ENCODE assay signal across 14 mouse cellular contexts in the genomic region with DNA sequence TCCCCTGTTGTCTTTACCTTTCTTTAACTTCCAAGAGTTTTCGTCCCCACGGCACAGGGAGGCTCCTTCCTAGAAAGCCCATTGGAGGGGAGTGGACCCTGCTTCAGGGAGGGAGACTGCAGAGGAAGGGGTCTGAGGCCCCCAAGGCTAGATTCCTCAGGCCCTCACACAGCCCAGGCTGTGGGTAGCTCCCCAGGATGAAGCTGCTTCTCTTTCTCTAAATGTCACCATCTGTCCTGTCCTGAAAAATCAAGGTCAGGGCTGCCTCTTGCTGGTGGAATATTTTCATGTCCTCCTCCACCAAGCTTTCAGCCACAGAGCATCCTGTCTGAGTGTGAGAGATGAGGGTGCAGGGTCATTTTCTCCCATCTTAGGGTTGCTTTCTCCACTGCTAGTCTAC.
DNase-seq lines count a peak whose midpoint lies in the region; ATAC-seq and TF ChIP-seq lines count a peak whose summit lies in the region.
"Had no signal": no experiment of that assay in that cellular context is flagged by ENCODE, and none has a peak within 500 bp of the region (broad histone marks: within the 10 kb centered on the region; RNA-seq: fewer than 3 reads in every experiment).

No protein-coding gene starts in this region.

- H3K9ac ChIP-seq in forebrain, embryonic 14.5 days (ENCODE audit: low read length) = peak overlapping the region; percentile 54
- H3K9ac ChIP-seq: limb, embryonic 12.5 days had no signal

- intact Hi-C loops in left cerebral cortex, adult 2 months (cut with DNase I) = loop anchor here (5.0 kb wide), 1 partner anchor 80 kb away; no protein-coding TSS in a partner anchor

- H3K4me2 ChIP-seq in forebrain, embryonic 14.5 days (ENCODE audit: low read length) = peak overlapping the region; percentile 36
- H3K4me2 ChIP-seq: limb, embryonic 12.5 days had no signal

- no peaks in the 10 kb centered on the region for H3K9me3 ChIP-seq in forebrain, embryonic 14.5 days (replicated peaks; ENCODE audit: control insufficient read depth, low read length)
- H3K9me3 ChIP-seq: G1E; limb, embryonic 12.5 days; megakaryocyte, embryonic 14.5 days had no signal

- no peak for TF ChIP-seq CTCF in left cerebral cortex, adult 2 months (IDR thresholded peaks at IDR 0.05)
- no peak for TF ChIP-seq CTCF in olfactory bulb, adult 2 months (IDR thresholded peaks at IDR 0.05; ENCODE audit: insufficient read depth, low read depth, low read length)

- peak; percentile 67 for ATAC-seq in cerebellum, adult (ENCODE audit: insufficient number of reproducible peaks, low FRiP score, low TSS enrichment)
- no peak for ATAC-seq in forebrain, embryonic 14.5 days
- no peak for ATAC-seq in megakaryocyte-erythroid progenitor cell, adult 5-6 weeks (replicated peaks; ENCODE audit: low FRiP score, low TSS enrichment, poor library complexity, severe bottlenecking)
- ATAC-seq: activated CD4-positive, CD25-positive, alpha-beta regulatory T cell, adult 4 months had no signal

- WGBS in forebrain, embryonic 14.5 days = 18% methylated on average over 2 of the region's 2 CpGs
- WGBS in olfactory bulb, adult 2 months = 30% methylated on average over 2 of the region's 2 CpGs

- no peak for DNase-seq in cerebellum, postnatal 4 days (ENCODE audit: low spot score in 2 of 2)
- DNase-seq in left cerebral cortex, adult 2 months (ENCODE audit: extremely low spot score in 1 of 2, low spot score in 2 of 2) = no peak
- no peak for DNase-seq in left cerebral cortex, adult 9 months (ENCODE audit: low spot score in 2 of 2)
- DNase-seq in forebrain, embryonic 14.5 days (ENCODE audit: low spot score) = no peak
- no peak for DNase-seq in spleen, postnatal 4 days (ENCODE audit: low spot score in 2 of 2)
- DNase-seq: layer of hippocampus, adult 9-11 months; lung, adult 2 months had no signal

- H3K4me3 ChIP-seq in left cerebral cortex, adult 2 months = peak overlapping the region; percentile 34
- no peak overlapping the region; the same call in 1 of the 2 replicates for H3K4me3 ChIP-seq in forebrain, embryonic 14.5 days (ENCODE audit: low read depth, low read length)
- peak overlapping the region; percentile 31; the same call in 1 of the 2 replicates for H3K4me3 ChIP-seq in olfactory bulb, adult 2 months (ENCODE audit: insufficient read depth, low read depth, low read length)
- H3K4me3 ChIP-seq: limb, embryonic 12.5 days; megakaryocyte, embryonic 14.5 days had no signal

- H3K36me3 ChIP-seq in forebrain, embryonic 14.5 days (ENCODE audit: control insufficient read depth, insufficient read depth, low read length) = no peaks in the 10 kb centered on the region
- H3K36me3 ChIP-seq: G1E; limb, embryonic 12.5 days had no signal

- H3K27ac ChIP-seq in left cerebral cortex, adult 2 months = peak overlapping the region; percentile 95
- H3K27ac ChIP-seq in forebrain, embryonic 14.5 days (ENCODE audit: low read depth, low read length) = peak overlapping the region; percentile 93
- peak overlapping the region; percentile 52; the same call in 1 of the 2 replicates for H3K27ac ChIP-seq in olfactory bulb, adult 2 months (ENCODE audit: insufficient read depth, low read depth, low read length)
- H3K27ac ChIP-seq: limb, embryonic 12.5 days had no signal

- no peaks in the 10 kb centered on the region for H3K27me3 ChIP-seq in forebrain, embryonic 14.5 days (replicated peaks; ENCODE audit: control insufficient read depth, insufficient read depth, low read length)
- H3K27me3 ChIP-seq: limb, embryonic 12.5 days had no signal

- no peak for TF ChIP-seq POLR2A in olfactory bulb, adult 2 months (IDR thresholded peaks at IDR 0.05; ENCODE audit: insufficient read depth, low read depth, low read length)

- H3K4me1 ChIP-seq in forebrain, embryonic 14.5 days (ENCODE audit: control insufficient read depth, insufficient read depth, low read length) = peaks cover 7% of the 10 kb centered on the region; the same call in 1 of the 2 replicates
- peaks cover 42% of the 10 kb centered on the region for H3K4me1 ChIP-seq in olfactory bulb, adult 2 months (ENCODE audit: control insufficient read depth, insufficient read depth, low read length)
